Mouse (Mus musculus) myocyte (in vitro differentiated cells): ENCODE measurements around the gene Ccdc73. TPM values are rescaled to one million over a fixed set of nuclear protein-coding genes. Genes with fewer than 3 reads are reported as not detected.

ENCODE experiments used
- H3K27me3 ChIP-seq: one replicate; pipeline ENCODE4 v1.6.1; 2011; ENCODE audit not compliant: control insufficient read depth, insufficient read depth, insufficient read length
- H3K36me3 ChIP-seq: one replicate; pipeline ENCODE4 v1.6.1; 2011; ENCODE audit not compliant: control insufficient read depth, insufficient read depth
- H3K4me2 ChIP-seq: one replicate; pipeline ENCODE4 v1.6.1; 2011; ENCODE audit warnings: low read depth, control low read depth
- H3K4me3 ChIP-seq: one replicate; pipeline ENCODE4 v1.5.1; 2011; ENCODE audit warnings: mild to moderate bottlenecking, control low read depth, moderate library complexity
- H3K79me2 ChIP-seq: one replicate; pipeline ENCODE4 v1.6.1; 2011; ENCODE audit not compliant: control insufficient read depth, insufficient read depth
- H3ac ChIP-seq: one replicate; pipeline ENCODE4 v1.6.1; 2011; ENCODE audit not compliant: control insufficient read depth, insufficient read length
- CEBPB ChIP-seq: IDR thresholded peaks from 2 replicates; pipeline ENCODE4 v1.6.1; 2011; ENCODE audit warnings: mild to moderate bottlenecking, moderate library complexity; ENCODE audit not compliant: poor library complexity, insufficient read depth, severe bottlenecking
- E2F4 ChIP-seq: IDR thresholded peaks from one replicate; pipeline ENCODE4 v1.6.1; 2011; ENCODE audit warnings: mild to moderate bottlenecking, control low read depth, moderate library complexity; ENCODE audit not compliant: insufficient read depth
- MAX ChIP-seq: IDR thresholded peaks from one replicate; pipeline ENCODE4 v1.6.1; 2011; ENCODE audit warnings: low read depth, mild to moderate bottlenecking, control low read depth
- MYOD1 ChIP-seq, 3 experiments: IDR thresholded peaks; one replicate each; pipeline ENCODE4 v1.6.1; 2011; ENCODE audit warnings: control low read depth in 2 of 3, low read depth in 2 of 3, mild to moderate bottlenecking in 2 of 3, moderate library complexity in 1 of 3; ENCODE audit not compliant: insufficient read length in 2 of 3, control insufficient read depth in 1 of 3
- MYOG ChIP-seq, 3 experiments: IDR thresholded peaks; one replicate each; pipeline ENCODE4 v1.6.1; 2011; ENCODE audit warnings: control low read depth in 2 of 3, low read depth in 2 of 3, mild to moderate bottlenecking in 2 of 3; ENCODE audit not compliant: insufficient read length in 2 of 3, control insufficient read depth in 1 of 3, insufficient read depth in 1 of 3
- POLR2A ChIP-seq: IDR thresholded peaks from one replicate; pipeline ENCODE4 v1.6.1; 2011; ENCODE audit warnings: low read depth, mild to moderate bottlenecking, control low read depth, moderate library complexity; ENCODE audit not compliant: insufficient read length
- POLR2AphosphoS2 ChIP-seq: IDR thresholded peaks from one replicate; pipeline ENCODE4 v1.6.1; 2011; ENCODE audit warnings: low read depth, control low read depth; ENCODE audit not compliant: insufficient read length
- REST ChIP-seq: IDR thresholded peaks from one replicate; pipeline ENCODE4 v1.6.1; 2011; ENCODE audit warnings: mild to moderate bottlenecking, control low read depth, moderate library complexity; ENCODE audit not compliant: insufficient read depth, insufficient read length
- SRF ChIP-seq: IDR thresholded peaks from one replicate; pipeline ENCODE4 v1.6.1; 2011; ENCODE audit warnings: low read depth; ENCODE audit not compliant: control insufficient read depth, insufficient read length
- TCF12 ChIP-seq: IDR thresholded peaks from one replicate; pipeline ENCODE4 v1.6.1; 2011; ENCODE audit warnings: mild to moderate bottlenecking, control low read depth; ENCODE audit not compliant: poor library complexity, insufficient read depth, severe bottlenecking
- TCF3 ChIP-seq: IDR thresholded peaks from one replicate; pipeline ENCODE4 v1.6.1; 2011; ENCODE audit warnings: low read depth, control low read depth; ENCODE audit not compliant: insufficient read length
- USF1 ChIP-seq: IDR thresholded peaks from one replicate; pipeline ENCODE4 v1.6.1; 2011; ENCODE audit warnings: low read depth, mild to moderate bottlenecking, control low read depth, moderate library complexity
- polyA plus RNA-seq: library from polyadenylated mRNA; unstranded; fragments of >200 nt; fragmentation: generic; extraction: Trizol; gene quantifications from one replicate; pipeline ENCODE4 v1.2.1, GENCODE M21; 2012; ENCODE audit warnings: missing spikeins

Ccdc73 gene
- polyA plus RNA-seq, 1 experiment, result 0.18 TPM

- Histone ChIP-seq H3ac (no peak overlapping the region), H3K4me2 (no peak overlapping the region), H3K79me2 (peaks cover 6% of the 10 kb centered on the region), H3K4me3 (no peak overlapping the region), H3K36me3 (peaks cover 65% of the 10 kb centered on the region), H3K27me3 (no peaks in the 10 kb centered on the region)
- TF ChIP-seq POLR2AphosphoS2 (no peak), CEBPB (no peak), TCF12 (no peak), MYOD1 (IDR thresholded peaks at IDR 0.05; ENCODE audit: control insufficient read depth in 1 of 3, insufficient read length in 2 of 3, low read depth in 2 of 3) (no peak), E2F4 (no peak)
Measured at GRCm38 (mm10) chr2:105007236-105007635, 139.6 kb downstream of the Ccdc73 start.

GRCm38 (mm10) chr2:105016192-105016966, 148.8 kb downstream of the Ccdc73 start:
- peak overlapping the region; percentile 85 for H3K4me3 ChIP-seq
- peak overlapping the region; percentile 37 for H3ac ChIP-seq
- H3K4me2 ChIP-seq, result peak overlapping the region; percentile 83
- TF ChIP-seq REST (no peak), MYOG (IDR thresholded peaks at IDR 0.05; ENCODE audit: control insufficient read depth in 1 of 3, insufficient read depth in 1 of 3, insufficient read length in 2 of 3, low read depth in 2 of 3) (peak in 1 of 3 experiments; percentile 6), SRF (no peak)
- H3K27me3 ChIP-seq, result no peaks in the 10 kb centered on the region
- H3K79me2 ChIP-seq, result peaks cover 43% of the 10 kb centered on the region
- H3K36me3 ChIP-seq, result peaks cover 24% of the 10 kb centered on the region

GRCm38 (mm10) chr2:105016967-105017287, 149.3 kb downstream of the Ccdc73 start, which contains the start of gene Eif3m:
Gene Eif3m, minus strand, starts transcription at chr2:105017080.
- Histone ChIP-seq H3K36me3 (peaks cover 18% of the 10 kb centered on the region), H3K4me2 (peak within 1 kb of the TSS; percentile 88), H3K79me2 (peaks cover 39% of the 10 kb centered on the region), H3K27me3 (no peaks in the 10 kb centered on the region), H3K4me3 (peak within 1 kb of the TSS; percentile 85), H3ac (peak within 1 kb of the TSS; percentile 37)
- TF ChIP-seq SRF (no peak), POLR2A (peak; percentile 74), POLR2AphosphoS2 (peak; percentile 58)

- TF ChIP-seq E2F4 (no peak), MAX (no peak), SRF (no peak), POLR2A (no peak), TCF3 (no peak), MYOD1 (IDR thresholded peaks at IDR 0.05; ENCODE audit: control insufficient read depth in 1 of 3, insufficient read length in 2 of 3, low read depth in 2 of 3) (no peak), POLR2AphosphoS2 (no peak), TCF12 (no peak), USF1 (no peak), CEBPB (no peak), REST (no peak)
- Histone ChIP-seq H3K4me3 (peak overlapping the region; percentile 85), H3ac (no peak overlapping the region), H3K36me3 (peaks cover 10% of the 10 kb centered on the region), H3K4me2 (peak overlapping the region; percentile 88), H3K79me2 (peaks cover 35% of the 10 kb centered on the region), H3K27me3 (no peaks in the 10 kb centered on the region)
Measured at GRCm38 (mm10) chr2:105017802-105018201, 150.2 kb downstream of the Ccdc73 start.

- H3ac ChIP-seq, result no peak overlapping the region
- H3K79me2 ChIP-seq, result peaks cover 25% of the 10 kb centered on the region
- H3K4me3 ChIP-seq, result no peak overlapping the region
- H3K36me3 ChIP-seq, result no peaks in the 10 kb centered on the region
- no peak overlapping the region for H3K4me2 ChIP-seq
- no peak for TF ChIP-seq USF1
- TF ChIP-seq CEBPB, result no peak
- no peak for TF ChIP-seq TCF3
- TF ChIP-seq MYOG (IDR thresholded peaks at IDR 0.05; ENCODE audit: control insufficient read depth in 1 of 3, insufficient read depth in 1 of 3, insufficient read length in 2 of 3, low read depth in 2 of 3), result no peak
- no peak for TF ChIP-seq MYOD1 (IDR thresholded peaks at IDR 0.05; ENCODE audit: control insufficient read depth in 1 of 3, insufficient read length in 2 of 3, low read depth in 2 of 3)
- TF ChIP-seq SRF, result no peak
- no peak for TF ChIP-seq MAX
- TF ChIP-seq POLR2AphosphoS2, result no peak
- no peak for TF ChIP-seq E2F4
- TF ChIP-seq POLR2A, result no peak
- no peak for TF ChIP-seq TCF12
- no peak for TF ChIP-seq REST
- H3K27me3 ChIP-seq, result no peaks in the 10 kb centered on the region
Measured at GRCm38 (mm10) chr2:105019457-105019856, 151.9 kb downstream of the Ccdc73 start.
